Mouse (Mus musculus) left cerebral cortex, adult 9 months (tissue): ENCODE results near the gene Actn4.

Experiments
- DNase-seq, 2 experiments: peaks; one replicate each; pipeline ENCODE4 v3.0.0; 2022; ENCODE audit warnings: low spot score in 2 of 2

Gene Actn4

GRCm38 (mm10) chr7:28961927-28962670 lies at the start of gene Actn4:
Gene Actn4, minus strand, starts transcription at chr7:28962340.
- peak; percentile 95 to 98 for DNase-seq

GRCm38 (mm10) chr7:29008714-29009113 lies 46.6 kb upstream of the Actn4 start:
- no peak for DNase-seq

- DNase-seq, result no peak
Observed at GRCm38 (mm10) chr7:29008171-29008570, 46.0 kb upstream of the Actn4 start.

- peak in 1 of 2 experiments; percentile 12 for DNase-seq
Observed at GRCm38 (mm10) chr7:29007224-29008101, 45.3 kb upstream of the Actn4 start.

- DNase-seq, result peak in 1 of 2 experiments; percentile 18
Observed at GRCm38 (mm10) chr7:29000651-29001605, 38.8 kb upstream of the Actn4 start.

GRCm38 (mm10) chr7:28993402-28993801 lies 31.3 kb upstream of the Actn4 start:
- no peak for DNase-seq

GRCm38 (mm10) chr7:28992997-28993396 lies 30.9 kb upstream of the Actn4 start:
- DNase-seq, result no peak

GRCm38 (mm10) chr7:28991616-28992015 lies 29.5 kb upstream of the Actn4 start:
- no peak for DNase-seq

- DNase-seq, result no peak
Observed at GRCm38 (mm10) chr7:28990766-28991273, 28.7 kb upstream of the Actn4 start.

GRCm38 (mm10) chr7:28985207-28985606 lies 23.1 kb upstream of the Actn4 start:
- no peak for DNase-seq

GRCm38 (mm10) chr7:28984452-28984851 lies 22.3 kb upstream of the Actn4 start:
- no peak for DNase-seq

- no peak for DNase-seq
Observed at GRCm38 (mm10) chr7:28983849-28984248, 21.7 kb upstream of the Actn4 start.

- DNase-seq, result no peak
Observed at GRCm38 (mm10) chr7:28983141-28983564, 21.0 kb upstream of the Actn4 start.

GRCm38 (mm10) chr7:28982274-28983013 lies 20.3 kb upstream of the Actn4 start:
- DNase-seq, result no peak

GRCm38 (mm10) chr7:28981651-28982273 lies 19.6 kb upstream of the Actn4 start, which contains the start of the genes Eif3k and Map4k1:
Gene Eif3k, minus strand, starts transcription at chr7:28981864.
Gene Map4k1, plus strand, starts transcription at chr7:28982050.
- DNase-seq, result peak; percentile 97 to 99

GRCm38 (mm10) chr7:28977556-28977955 lies 15.4 kb upstream of the Actn4 start:
- no peak for DNase-seq

GRCm38 (mm10) chr7:28973025-28973424 lies 10.9 kb upstream of the Actn4 start:
- no peak for DNase-seq

GRCm38 (mm10) chr7:28972542-28972985 lies 10.4 kb upstream of the Actn4 start:
- DNase-seq, result peak in 1 of 2 experiments; percentile 82

GRCm38 (mm10) chr7:28971770-28972269 lies 9.7 kb upstream of the Actn4 start:
- DNase-seq, result no peak

- DNase-seq, result no peak
Observed at GRCm38 (mm10) chr7:28971029-28971428, 8.9 kb upstream of the Actn4 start.
